Mouse (Mus musculus): ENCODE measurements around the gene Pidd1. TPM values are rescaled to one million over a fixed set of nuclear protein-coding genes. Genes with fewer than 3 reads are reported as not detected.
"Not testable (repeated sequence)": the region's sequence is repeated elsewhere in the genome, so short reads cannot be mapped to it uniquely, and the experiment has no call there.

Gene Pidd1
- polyA plus RNA-seq, 1 experiment from 2014 or later, result 9.7 TPM

DNA sequence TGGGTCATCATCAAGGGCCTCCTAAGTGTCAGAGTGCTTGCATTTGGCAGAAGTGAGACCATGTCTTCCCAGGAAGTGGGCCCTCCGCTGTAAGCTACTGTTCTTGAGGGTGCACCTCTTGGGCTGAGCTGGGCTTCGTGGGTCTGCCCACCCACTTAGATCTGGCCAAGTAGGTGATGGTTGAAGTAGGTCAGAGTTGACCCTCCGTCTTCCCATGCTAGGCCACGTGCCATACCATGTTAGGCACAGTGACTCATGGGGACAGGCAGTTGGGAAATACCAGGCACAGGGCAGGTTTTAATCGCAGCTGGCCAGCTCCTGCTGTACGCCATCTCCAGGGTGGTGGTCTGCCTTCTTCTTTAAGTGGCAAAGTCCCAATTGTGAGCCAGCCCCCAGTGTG lies 12.9 kb upstream of the Pidd1 start:
- Histone ChIP-seq H3K4me2 (ENCODE audit: low read depth, low read length) (peak overlapping the region; percentile 95; the same call in 1 of the 2 replicates), H3K27ac (ENCODE audit: low read length) (no peak overlapping the region), H3K36me3 (ENCODE audit: control insufficient read depth, insufficient read depth) (peaks cover 22% of the 10 kb centered on the region), H3K9ac (ENCODE audit: low read length) (no peak overlapping the region), H3K27me3 (ENCODE audit: control insufficient read depth, insufficient read depth, low read length) (peaks cover 5% of the 10 kb centered on the region; the same call in 1 of the 2 replicates), H3K4me1 (ENCODE audit: control insufficient read depth, insufficient read depth, low read length) (peaks cover 22% of the 10 kb centered on the region), H3K4me3 (ENCODE audit: low read length) (no peak overlapping the region), H3K9me3 (replicated peaks; ENCODE audit: control insufficient read depth, low read length) (no peaks in the 10 kb centered on the region)
- no peak for ATAC-seq (replicated peaks; ENCODE audit: extremely low read depth, insufficient read depth, low FRiP score)
- WGBS, result 80% methylated on average over 6 of the region's 6 CpGs

- peak; percentile 53 for ATAC-seq (replicated peaks; ENCODE audit: extremely low read depth, insufficient read depth, low FRiP score)
- Histone ChIP-seq H3K4me3 (ENCODE audit: low read length) (peak overlapping the region; percentile 69), H3K36me3 (ENCODE audit: control insufficient read depth, insufficient read depth) (peaks cover 30% of the 10 kb centered on the region), H3K4me1 (ENCODE audit: control insufficient read depth, insufficient read depth, low read length) (peaks cover 17% of the 10 kb centered on the region), H3K27me3 (ENCODE audit: control insufficient read depth, insufficient read depth, low read length) (peaks cover 4% of the 10 kb centered on the region; the same call in 1 of the 2 replicates), H3K27ac (ENCODE audit: low read length) (peak overlapping the region; percentile 93), H3K9ac (ENCODE audit: low read length) (peak overlapping the region; percentile 88), H3K9me3 (replicated peaks; ENCODE audit: control insufficient read depth, low read length) (no peaks in the 10 kb centered on the region), H3K4me2 (ENCODE audit: low read depth, low read length) (peak overlapping the region; percentile 95)
- WGBS, result under 1% methylated on average over 23 of the region's 23 CpGs
These were observed 11.9 kb upstream of the Pidd1 start for GRCm38 (mm10) chr7:141455610-141456314.

DNA sequence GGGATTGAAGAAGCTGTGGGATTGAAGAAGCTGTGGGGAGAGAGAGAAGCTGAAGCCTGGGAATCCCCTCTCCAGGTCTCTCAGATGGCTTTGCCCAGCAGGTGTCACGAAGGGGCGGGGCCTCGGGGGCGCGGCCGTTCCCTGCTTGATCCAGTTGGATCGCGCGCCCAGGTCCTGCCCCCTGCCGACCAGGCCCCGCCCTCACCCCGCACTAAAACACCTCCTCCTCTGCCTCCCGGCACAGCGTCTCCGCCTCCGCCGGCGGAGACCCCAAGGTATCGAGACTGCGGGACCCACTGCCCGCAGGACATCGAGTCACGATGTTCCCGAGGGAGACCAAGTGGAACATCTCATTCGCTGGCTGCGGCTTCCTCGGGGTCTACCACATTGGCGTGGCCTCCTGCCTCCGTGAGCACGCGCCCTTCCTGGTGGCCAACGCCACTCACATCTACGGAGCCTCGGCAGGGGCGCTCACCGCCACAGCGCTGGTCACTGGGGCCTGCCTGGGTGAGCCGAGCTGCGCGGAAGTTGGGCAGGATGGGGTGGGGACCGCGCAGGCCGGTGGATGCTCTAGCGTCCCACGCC lies 11.2 kb upstream of the Pidd1 start, which contains the start of gene Pnpla2:
Gene Pnpla2 (plus strand): TSS at position 232 of the 585 bp plus-strand sequence.
- H3K4me3 ChIP-seq (ENCODE audit: low read length), result peak within 1 kb of the TSS; percentile 69
- no peaks in the 10 kb centered on the region for H3K27me3 ChIP-seq (ENCODE audit: control insufficient read depth, insufficient read depth, low read length)
- peak within 1 kb of the TSS; percentile 93 for H3K27ac ChIP-seq (ENCODE audit: low read length)
- ATAC-seq (replicated peaks; ENCODE audit: extremely low read depth, insufficient read depth, low FRiP score), result peak; percentile 87
- H3K4me2 ChIP-seq (ENCODE audit: low read depth, low read length), result peak within 1 kb of the TSS; percentile 95
- peaks cover 17% of the 10 kb centered on the region for H3K4me1 ChIP-seq (ENCODE audit: control insufficient read depth, insufficient read depth, low read length)
- peaks cover 33% of the 10 kb centered on the region for H3K36me3 ChIP-seq (ENCODE audit: control insufficient read depth, insufficient read depth)
- H3K9ac ChIP-seq (ENCODE audit: low read length), result peak within 1 kb of the TSS; percentile 88
- 0% methylated on average over 45 of the region's 45 CpGs for WGBS
- no peaks in the 10 kb centered on the region for H3K9me3 ChIP-seq (replicated peaks; ENCODE audit: control insufficient read depth, low read length)

- Histone ChIP-seq H3K27me3 (ENCODE audit: control insufficient read depth, insufficient read depth, low read length) (no peaks in the 10 kb centered on the region), H3K9ac (ENCODE audit: low read length) (no peak overlapping the region), H3K4me1 (ENCODE audit: control insufficient read depth, insufficient read depth, low read length) (peaks cover 21% of the 10 kb centered on the region), H3K27ac (ENCODE audit: low read length) (no peak overlapping the region), H3K4me3 (ENCODE audit: low read length) (no peak overlapping the region), H3K36me3 (ENCODE audit: control insufficient read depth, insufficient read depth) (peaks cover 24% of the 10 kb centered on the region), H3K4me2 (ENCODE audit: low read depth, low read length) (no peak overlapping the region), H3K9me3 (replicated peaks; ENCODE audit: control insufficient read depth, low read length) (no peaks in the 10 kb centered on the region)
- ATAC-seq (replicated peaks; ENCODE audit: extremely low read depth, insufficient read depth, low FRiP score), result no peak
- WGBS, result 66% methylated on average over 2 of the region's 2 CpGs
These were observed 9.8 kb upstream of the Pidd1 start for GRCm38 (mm10) chr7:141453636-141454035.

GRCm38 (mm10) chr7:141451928-141452327 lies 8.1 kb upstream of the Pidd1 start:
- ATAC-seq (replicated peaks; ENCODE audit: extremely low read depth, insufficient read depth, low FRiP score), result no peak
- peaks cover 25% of the 10 kb centered on the region for H3K4me1 ChIP-seq (ENCODE audit: control insufficient read depth, insufficient read depth, low read length)

DNA sequence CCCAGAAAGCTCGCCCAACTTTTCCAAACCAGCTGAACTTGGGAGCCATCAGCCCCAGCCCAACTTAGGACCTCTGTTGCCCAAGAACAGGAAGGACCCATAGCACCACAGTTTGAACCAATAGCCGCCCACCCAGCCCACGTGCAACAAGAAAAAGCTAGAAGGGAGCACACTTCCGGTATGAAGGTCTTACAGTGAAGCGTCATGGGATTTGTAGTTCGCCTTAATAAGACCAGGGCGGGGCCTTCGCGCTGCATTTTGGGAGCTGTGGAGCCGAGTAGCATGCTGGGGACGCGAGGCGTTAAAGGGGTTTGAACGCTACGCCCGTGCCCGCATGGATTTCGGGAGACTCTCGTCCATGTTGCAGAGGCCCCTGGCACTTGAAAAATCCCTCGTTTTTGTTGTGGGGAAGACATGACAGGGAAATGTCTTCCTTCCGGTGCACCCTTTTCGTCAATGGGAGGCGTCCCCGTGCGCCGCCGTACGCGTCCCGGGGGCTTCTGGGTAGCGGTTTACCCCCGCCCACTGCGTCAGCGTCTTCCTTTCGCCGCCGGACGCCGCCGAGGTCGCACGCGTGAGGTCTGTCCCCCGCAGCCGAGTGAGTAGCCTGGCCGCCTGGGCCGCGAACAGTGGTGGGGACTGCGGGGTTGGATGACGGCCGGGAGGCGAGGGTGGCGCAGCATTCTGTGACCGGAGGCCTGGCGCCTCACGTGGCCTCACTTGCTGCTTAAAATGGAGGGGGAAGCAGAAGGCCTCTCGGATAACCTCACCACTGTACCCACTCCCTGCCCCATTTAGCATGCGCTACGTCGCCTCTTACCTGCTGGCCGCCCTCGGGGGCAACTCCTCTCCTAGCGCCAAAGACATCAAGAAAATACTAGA lies 3.5 kb upstream of the Pidd1 start, which contains the start of gene Rplp2:
Gene Rplp2 (plus strand): TSS at position 261 of the 882 bp plus-strand sequence.
- Histone ChIP-seq H3K27ac (ENCODE audit: low read length) (peak within 1 kb of the TSS; percentile 95), H3K9me3 (replicated peaks; ENCODE audit: control insufficient read depth, low read length) (no peaks in the 10 kb centered on the region), H3K27me3 (ENCODE audit: control insufficient read depth, insufficient read depth, low read length) (no peaks in the 10 kb centered on the region), H3K4me3 (ENCODE audit: low read length) (peak within 1 kb of the TSS; percentile 83), H3K4me1 (ENCODE audit: control insufficient read depth, insufficient read depth, low read length) (peaks cover 25% of the 10 kb centered on the region), H3K9ac (ENCODE audit: low read length) (peak within 1 kb of the TSS; percentile 92), H3K4me2 (ENCODE audit: low read depth, low read length) (peak within 1 kb of the TSS; percentile 74), H3K36me3 (ENCODE audit: control insufficient read depth, insufficient read depth) (peaks cover 18% of the 10 kb centered on the region)
- WGBS, result under 1% methylated on average over 63 of the region's 63 CpGs
- ATAC-seq (replicated peaks; ENCODE audit: extremely low read depth, insufficient read depth, low FRiP score), result peak; percentile 89

More at GRCm38 (mm10) chr7:141451928-141452327, 8.1 kb upstream of the Pidd1 start:
- H3K4me3 ChIP-seq (ENCODE audit: low read length), result no peak overlapping the region
- no peaks in the 10 kb centered on the region for H3K9me3 ChIP-seq (replicated peaks; ENCODE audit: control insufficient read depth, low read length)
- H3K9ac ChIP-seq (ENCODE audit: low read length), result no peak overlapping the region
- H3K36me3 ChIP-seq (ENCODE audit: control insufficient read depth, insufficient read depth), result peaks cover 18% of the 10 kb centered on the region
- no peaks in the 10 kb centered on the region for H3K27me3 ChIP-seq (ENCODE audit: control insufficient read depth, insufficient read depth, low read length)
- no peak overlapping the region for H3K4me2 ChIP-seq (ENCODE audit: low read depth, low read length)
- H3K27ac ChIP-seq (ENCODE audit: low read length), result no peak overlapping the region

DNA sequence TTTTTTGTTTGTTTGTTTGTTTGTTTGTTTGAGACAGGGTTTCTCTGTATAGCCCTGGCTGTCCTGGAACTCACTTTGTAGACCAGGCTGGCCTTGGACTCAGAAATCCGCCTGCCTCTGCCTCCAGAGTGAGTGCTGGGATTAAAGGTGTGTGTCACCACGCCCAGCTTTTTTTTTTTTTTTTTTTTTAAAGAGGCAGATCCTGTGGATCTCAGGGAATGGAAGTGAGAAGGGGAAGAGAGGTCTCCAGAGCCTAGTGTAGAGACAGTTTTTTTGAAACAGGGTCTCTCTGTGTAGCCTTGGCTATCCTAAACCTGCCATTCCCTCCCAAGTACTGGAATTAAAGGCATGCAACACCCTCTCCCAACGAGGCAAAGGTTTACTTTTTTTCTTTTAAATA lies 2.5 kb upstream of the Pidd1 start:
- H3K4me2 ChIP-seq (ENCODE audit: low read depth, low read length); H3K4me3 ChIP-seq (ENCODE audit: low read length); H3K9me3 ChIP-seq (replicated peaks; ENCODE audit: control insufficient read depth, low read length); ATAC-seq (replicated peaks; ENCODE audit: extremely low read depth, insufficient read depth, low FRiP score); H3K27me3 ChIP-seq (ENCODE audit: control insufficient read depth, insufficient read depth, low read length); H3K27ac ChIP-seq (ENCODE audit: low read length); H3K9ac ChIP-seq (ENCODE audit: low read length): not testable (repeated sequence)
- 79% methylated on average over 3 of the region's 3 CpGs for WGBS
- H3K4me1 ChIP-seq (ENCODE audit: control insufficient read depth, insufficient read depth, low read length), result peaks cover 26% of the 10 kb centered on the region
- peaks cover 17% of the 10 kb centered on the region for H3K36me3 ChIP-seq (ENCODE audit: control insufficient read depth, insufficient read depth)

DNA sequence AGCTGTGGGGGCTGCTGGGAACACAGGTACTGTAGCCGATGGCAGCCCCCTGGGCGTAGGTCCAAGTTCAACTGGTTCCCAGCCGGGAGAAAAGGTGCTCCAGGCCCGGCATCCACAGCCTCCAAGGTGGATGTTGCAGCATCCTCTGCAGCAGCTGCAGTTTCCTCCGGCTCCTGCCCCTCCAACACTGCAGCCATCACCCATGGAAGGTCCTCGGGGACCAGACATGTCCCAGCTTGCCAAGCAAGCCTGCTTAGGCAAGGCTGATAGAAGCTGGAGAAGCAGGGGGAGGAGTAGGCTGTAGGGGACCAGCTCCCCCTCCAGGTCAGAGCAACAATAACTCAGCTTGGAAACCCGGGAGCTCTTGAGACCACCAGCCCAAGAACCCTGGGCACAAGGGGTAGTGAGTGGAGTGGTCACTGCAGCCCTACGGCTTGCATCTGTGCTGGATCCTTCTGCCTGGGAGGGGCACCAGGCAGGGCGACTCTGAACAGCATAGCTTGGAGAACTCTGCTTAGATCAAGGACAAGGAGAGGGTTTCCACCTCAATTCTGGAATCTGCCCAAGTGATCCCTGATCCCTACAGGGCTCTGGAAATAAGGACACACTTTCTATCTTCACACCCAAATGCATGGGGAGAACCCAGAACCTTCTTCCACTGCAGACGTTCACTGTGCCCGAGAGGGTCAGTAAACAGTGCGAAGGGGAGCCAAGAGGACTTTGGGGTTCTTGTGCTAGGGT lies 574 bp downstream of the Pidd1 start:
- Histone ChIP-seq H3K4me2 (ENCODE audit: low read depth, low read length) (peak overlapping the region; percentile 96), H3K27me3 (ENCODE audit: control insufficient read depth, insufficient read depth, low read length) (no peaks in the 10 kb centered on the region), H3K27ac (ENCODE audit: low read length) (peak overlapping the region; percentile 24; the same call in 1 of the 2 replicates), H3K4me1 (ENCODE audit: control insufficient read depth, insufficient read depth, low read length) (peaks cover 25% of the 10 kb centered on the region), H3K36me3 (ENCODE audit: control insufficient read depth, insufficient read depth) (peaks cover 8% of the 10 kb centered on the region), H3K9ac (ENCODE audit: low read length) (peak overlapping the region; percentile 76), H3K9me3 (replicated peaks; ENCODE audit: control insufficient read depth, low read length) (no peaks in the 10 kb centered on the region), H3K4me3 (ENCODE audit: low read length) (peak overlapping the region; percentile 66)
- no peak for ATAC-seq (replicated peaks; ENCODE audit: extremely low read depth, insufficient read depth, low FRiP score)
- WGBS, result 15% methylated on average over 12 of the region's 12 CpGs

Measured in heart, embryonic 16.5 days (tissue).